Comparison of ENCODE assay signal across 9 mouse cellular contexts in the genomic region with DNA sequence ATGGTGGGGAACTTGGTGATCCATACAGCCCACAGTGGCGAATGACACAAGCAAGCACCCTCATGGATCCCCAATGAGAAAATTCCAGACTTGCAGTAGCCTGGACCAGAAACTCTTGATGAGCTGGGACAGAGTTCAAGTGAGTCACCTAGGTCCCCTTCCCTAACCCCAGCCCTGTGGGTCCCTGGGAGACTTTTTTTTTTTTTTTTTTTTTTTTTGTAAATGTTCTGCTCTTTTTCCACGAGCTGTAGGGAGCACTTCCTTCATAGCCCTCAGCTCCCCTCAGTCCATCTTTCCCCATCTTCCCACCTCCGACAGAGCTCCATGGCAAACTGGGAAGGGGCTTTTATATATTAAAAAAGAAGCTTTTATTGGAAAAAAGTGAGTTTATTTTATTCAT. TPM values are rescaled to one million over a fixed set of nuclear protein-coding genes. Genes with fewer than 3 reads are reported as not detected.
DNase-seq lines count a peak whose midpoint lies in the region; ATAC-seq and TF ChIP-seq lines count a peak whose summit lies in the region.
"Had no signal": no experiment of that assay in that cellular context is flagged by ENCODE, and none has a peak within 500 bp of the region (broad histone marks: within the 10 kb centered on the region; RNA-seq: fewer than 3 reads in every experiment).

No protein-coding gene starts in this region.

- H3K9me3 ChIP-seq in heart, embryonic 15.5 days (replicated peaks), result no peaks in the 10 kb centered on the region
- no peaks in the 10 kb centered on the region for H3K9me3 ChIP-seq in ES-Bruce4 (replicated peaks; ENCODE audit: control insufficient read depth, insufficient read depth, low read length, poor library complexity, severe bottlenecking)
- no peaks in the 10 kb centered on the region for H3K9me3 ChIP-seq in forebrain, embryonic 12.5 days
- no peaks in the 10 kb centered on the region for H3K9me3 ChIP-seq in limb, embryonic 12.5 days

- no peak for TF ChIP-seq CTCF in ES-Bruce4 (IDR thresholded peaks at IDR 0.05; ENCODE audit: low read depth, low read length)

- 66% methylated on average over 3 of the region's 3 CpGs for WGBS in heart, embryonic 15.5 days
- WGBS in forebrain, embryonic 12.5 days, result 49% methylated on average over 3 of the region's 3 CpGs
- 56% methylated on average over 3 of the region's 3 CpGs for WGBS in limb, embryonic 12.5 days

- no peak for TF ChIP-seq POLR2A in ES-Bruce4 (IDR thresholded peaks at IDR 0.05; ENCODE audit: insufficient read depth, low read length)

- H3K4me2 ChIP-seq in heart, embryonic 15.5 days, result no peak overlapping the region; the same call in 1 of the 2 replicates
- H3K4me2 ChIP-seq in forebrain, embryonic 12.5 days, result peak overlapping the region; percentile 82
- peak overlapping the region; percentile 83 for H3K4me2 ChIP-seq in limb, embryonic 12.5 days

- peak overlapping the region; percentile 58; the same call in 1 of the 2 replicates for H3K4me3 ChIP-seq in heart, embryonic 15.5 days
- no peak overlapping the region for H3K4me3 ChIP-seq in ES-Bruce4 (ENCODE audit: low read depth, low read length)
- peak overlapping the region; percentile 77 for H3K4me3 ChIP-seq in forebrain, embryonic 12.5 days (replicated peaks)
- peak overlapping the region; percentile 80 for H3K4me3 ChIP-seq in limb, embryonic 12.5 days (replicated peaks)

- peaks cover 50% of the 10 kb centered on the region for H3K4me1 ChIP-seq in heart, embryonic 15.5 days (replicated peaks)
- H3K4me1 ChIP-seq in ES-Bruce4 (ENCODE audit: control insufficient read depth, insufficient read depth, low read length), result peaks cover 8% of the 10 kb centered on the region
- peaks cover 53% of the 10 kb centered on the region for H3K4me1 ChIP-seq in forebrain, embryonic 12.5 days
- H3K4me1 ChIP-seq in limb, embryonic 12.5 days (replicated peaks), result peaks cover 46% of the 10 kb centered on the region

- peaks cover 8% of the 10 kb centered on the region; the same call in 1 of the 2 replicates for H3K36me3 ChIP-seq in heart, embryonic 15.5 days
- H3K36me3 ChIP-seq in ES-Bruce4 (ENCODE audit: control insufficient read depth, insufficient read depth, low read length, poor library complexity, severe bottlenecking), result no peaks in the 10 kb centered on the region
- peaks cover 15% of the 10 kb centered on the region; the same call in 1 of the 2 replicates for H3K36me3 ChIP-seq in forebrain, embryonic 12.5 days (replicated peaks)
- peaks cover 23% of the 10 kb centered on the region for H3K36me3 ChIP-seq in limb, embryonic 12.5 days

- no peak for ATAC-seq in heart, embryonic 15.5 days (replicated peaks; ENCODE audit: insufficient number of reproducible peaks, insufficient read depth, low FRiP score, low read depth)
- no peak for ATAC-seq in forebrain, embryonic 12.5 days (ENCODE audit: low FRiP score)
- ATAC-seq in limb, embryonic 12.5 days (ENCODE audit: insufficient number of reproducible peaks, insufficient read depth, low FRiP score, low TSS enrichment, low read depth), result no peak

- peaks cover 21% of the 10 kb centered on the region for H3K27me3 ChIP-seq in heart, embryonic 15.5 days
- no peaks in the 10 kb centered on the region for H3K27me3 ChIP-seq in ES-Bruce4 (ENCODE audit: control insufficient read depth, insufficient read depth, low read length, poor library complexity, severe bottlenecking)
- H3K27me3 ChIP-seq in forebrain, embryonic 12.5 days, result peaks cover 29% of the 10 kb centered on the region
- H3K27me3 ChIP-seq in limb, embryonic 12.5 days, result peaks cover 13% of the 10 kb centered on the region

- no peak overlapping the region for H3K27ac ChIP-seq in heart, embryonic 15.5 days
- H3K27ac ChIP-seq in ES-Bruce4 (ENCODE audit: insufficient read depth, low read length), result no peak overlapping the region
- 0 out of 2 replicates have a peak overlapping the region, but pooled peaks have one; percentile 19 for H3K27ac ChIP-seq in forebrain, embryonic 12.5 days
- 0 out of 2 replicates have a peak overlapping the region, but pooled peaks have one; percentile 99 for H3K27ac ChIP-seq in limb, embryonic 12.5 days

- TF ChIP-seq EP300 in ES-Bruce4 (IDR thresholded peaks at IDR 0.05; ENCODE audit: insufficient read depth, low read depth, low read length), result no peak

- no peak for DNase-seq in heart, adult 9 months (ENCODE audit: low spot score in 2 of 2)
- DNase-seq in thymus, postnatal 0 days (ENCODE audit: low spot score), result no peak
- no peak for DNase-seq in adrenal gland, postnatal 14 days
- no peak for DNase-seq in lung, postnatal 36 days

- no peak overlapping the region for H3K9ac ChIP-seq in heart, embryonic 15.5 days
- H3K9ac ChIP-seq in ES-Bruce4 (ENCODE audit: low read depth, poor library complexity, severe bottlenecking), result peak overlapping the region; percentile 46; the same call in 1 of the 2 replicates
- peak overlapping the region; percentile 95; the same call in 1 of the 2 replicates for H3K9ac ChIP-seq in forebrain, embryonic 12.5 days
- peak overlapping the region; percentile 99; the same call in 1 of the 2 replicates for H3K9ac ChIP-seq in limb, embryonic 12.5 days (replicated peaks)

RNA-seq across cellular contexts. Expression of a gene that starts 2.4 kb away (rescaled TPM):
- polyA plus RNA-seq in heart, embryonic 15.5 days (2015; fragmentation: Nextera tagmentation; extraction: Ambion mirVana), result not detected in 2 replicates
- polyA plus RNA-seq in ES-Bruce4 (2011; ENCODE audit: insufficient read depth, insufficient read length, low read depth, missing spikeins), result 0.78 and 0.97 TPM in 2 replicates
- 0.31 and 0.72 TPM in 2 replicates for polyA plus RNA-seq in forebrain, embryonic 12.5 days (2016; fragmentation: Nextera tagmentation; extraction: Ambion mirVana)
- polyA plus RNA-seq in limb, embryonic 12.5 days (2016; fragmentation: Nextera tagmentation; extraction: Ambion mirVana), result 0.33 and 0.65 TPM in 2 replicates
- 0.09 and 0.12 TPM in 2 replicates for polyA plus RNA-seq in thymus, postnatal 0 days (2015; fragmentation: Nextera tagmentation; extraction: Ambion mirVana)
- total RNA-seq in adrenal gland, postnatal 14 days (2021), result 1.2 and 1.5 TPM in 2 replicates

RNA-seq across cellular contexts. Expression of a gene that starts 2.6 kb away (rescaled TPM):
- polyA plus RNA-seq in heart, embryonic 15.5 days (2015; fragmentation: Nextera tagmentation; extraction: Ambion mirVana), result 293 and 372 TPM in 2 replicates
- 156 and 167 TPM in 2 replicates for polyA plus RNA-seq in ES-Bruce4 (2011; ENCODE audit: insufficient read depth, insufficient read length, low read depth, missing spikeins)
- polyA plus RNA-seq in forebrain, embryonic 12.5 days (2016; fragmentation: Nextera tagmentation; extraction: Ambion mirVana), result 834 and 889 TPM in 2 replicates
- polyA plus RNA-seq in limb, embryonic 12.5 days (2016; fragmentation: Nextera tagmentation; extraction: Ambion mirVana), result 2,281 and 2,291 TPM in 2 replicates
- polyA plus RNA-seq in thymus, postnatal 0 days (2015; fragmentation: Nextera tagmentation; extraction: Ambion mirVana), result 118 and 153 TPM in 2 replicates
- 14.6 and 17.5 TPM in 2 replicates for total RNA-seq in adrenal gland, postnatal 14 days (2021)

RNA-seq across cellular contexts. Expression of a gene that starts 16.0 kb away (rescaled TPM):
- 1.7 and 2.2 TPM in 2 replicates for polyA plus RNA-seq in heart, embryonic 15.5 days (2015; fragmentation: Nextera tagmentation; extraction: Ambion mirVana)
- not detected in 2 replicates for polyA plus RNA-seq in ES-Bruce4 (2011; ENCODE audit: insufficient read depth, insufficient read length, low read depth, missing spikeins)
- polyA plus RNA-seq in forebrain, embryonic 12.5 days (2016; fragmentation: Nextera tagmentation; extraction: Ambion mirVana), result 0.46 and 0.52 TPM in 2 replicates
- 0.28 and 0.59 TPM in 2 replicates for polyA plus RNA-seq in limb, embryonic 12.5 days (2016; fragmentation: Nextera tagmentation; extraction: Ambion mirVana)
- 2.5 and 3.4 TPM in 2 replicates for polyA plus RNA-seq in thymus, postnatal 0 days (2015; fragmentation: Nextera tagmentation; extraction: Ambion mirVana)
- total RNA-seq in adrenal gland, postnatal 14 days (2021), result not detected in 2 replicates
- total RNA-seq: left cerebral cortex, postnatal 36 days had no signal

RNA-seq across cellular contexts. Expression of a gene that starts 46.2 kb away (rescaled TPM):
- polyA plus RNA-seq in heart, embryonic 15.5 days (2015; fragmentation: Nextera tagmentation; extraction: Ambion mirVana), result 26.6 and 48.2 TPM in 2 replicates
- 28.1 and 29.6 TPM in 2 replicates for polyA plus RNA-seq in ES-Bruce4 (2011; ENCODE audit: insufficient read depth, insufficient read length, low read depth, missing spikeins)
- polyA plus RNA-seq in forebrain, embryonic 12.5 days (2016; fragmentation: Nextera tagmentation; extraction: Ambion mirVana), result 24.4 and 28.5 TPM in 2 replicates
- polyA plus RNA-seq in limb, embryonic 12.5 days (2016; fragmentation: Nextera tagmentation; extraction: Ambion mirVana), result 33.7 and 39.9 TPM in 2 replicates
- 70.9 and 81.0 TPM in 2 replicates for polyA plus RNA-seq in thymus, postnatal 0 days (2015; fragmentation: Nextera tagmentation; extraction: Ambion mirVana)
- total RNA-seq in adrenal gland, postnatal 14 days (2021), result 56.4 and 79.0 TPM in 2 replicates

Comparison
In these comparisons a context has a peak if more than half of its experiments do, and no peak if none do; other contexts are left out.
1. H3K27ac ChIP-seq: peak in forebrain, embryonic 12.5 days (single experiment) and limb, embryonic 12.5 days (single experiment); none in heart, embryonic 15.5 days (single experiment) and ES-Bruce4 (single experiment).